Mouse (Mus musculus) heart, adult 2 months (tissue): ENCODE data around the gene Wdr76. TPM values are rescaled to one million over a fixed set of nuclear protein-coding genes. Genes with fewer than 3 reads are reported as not detected.
A peak's percentile ranks its signal among the peaks of the same experiment; 100 is the strongest.

Experiments used
- DNase-seq, 2 experiments: peaks; one replicate each; pipeline ENCODE4 v3.0.0; 2021
- H3K27ac ChIP-seq: fragments of 200-600 bp; 2 replicates; pipeline ENCODE4 v1.8.1; 2022
- H3K27me3 ChIP-seq: fragments of 200-500 bp; 2 replicates; pipeline ENCODE4 v1.6.1; 2012; ENCODE audit warnings: mild to moderate bottlenecking, low read length, inconsistent platforms, mixed read lengths; ENCODE audit not compliant: control insufficient read depth, insufficient read depth
- H3K36me3 ChIP-seq: fragments of 200-500 bp; 2 replicates; pipeline ENCODE4 v1.6.1; 2012; ENCODE audit warnings: low read length, inconsistent platforms; ENCODE audit not compliant: control insufficient read depth, insufficient read depth
- H3K4me1 ChIP-seq: fragments of 200-500 bp; 2 replicates; pipeline ENCODE4 v1.6.1; 2011; ENCODE audit warnings: low read length; ENCODE audit not compliant: control insufficient read depth, insufficient read depth
- H3K4me3 ChIP-seq: fragments of 200-600 bp; 2 replicates; pipeline ENCODE4 v1.8.1; 2022
- H3K79me2 ChIP-seq: fragments of 200-500 bp; replicated peaks from 2 replicates; pipeline ENCODE4 v1.6.1; 2012; ENCODE audit warnings: mild to moderate bottlenecking, inconsistent platforms, low read length, moderate library complexity, mixed read lengths; ENCODE audit not compliant: control insufficient read depth, insufficient read depth
- H3K9ac ChIP-seq: fragments of 200-500 bp; 2 replicates; pipeline ENCODE4 v1.6.1; 2012; ENCODE audit warnings: low read depth, mild to moderate bottlenecking, control low read depth, inconsistent platforms, low read length, mixed read lengths
- CTCF ChIP-seq: fragments of 200-600 bp; IDR thresholded peaks from 2 replicates; pipeline ENCODE4 v1.8.1; 2022; ENCODE audit warnings: antibody characterized with exemption, mild to moderate bottlenecking, moderate library complexity
- EP300 ChIP-seq: fragments of 200-500 bp; IDR thresholded peaks from 2 replicates; pipeline ENCODE4 v1.6.1; 2011; ENCODE audit warnings: low read depth, low read length, control low read depth; ENCODE audit not compliant: insufficient read depth
- POLR2A ChIP-seq: fragments of 200-500 bp; IDR thresholded peaks from 2 replicates; pipeline ENCODE4 v1.6.1; 2011; ENCODE audit warnings: mild to moderate bottlenecking, low read depth, low read length, control low read depth; ENCODE audit not compliant: insufficient read depth
- WGBS: fragments of 180-500 bp; shearing (Covaris S2); methylation state at CpG from one replicate; pipeline ENCODE4 v1.1.7; 2018; 5-methylcytosine and 5-hydroxymethylcytosine counted together
- intact Hi-C: fragments of 180-260 bp; cut with DNase I; formaldehyde crosslinking; loops from one replicate; pipeline ENCODE4 v1.15.1; 2025
- polyA plus RNA-seq: library from polyadenylated mRNA; depleted of rRNA; stranded (reverse); fragments of >200 nt; gene quantifications from 2 replicates; pipeline ENCODE4 v1.2.3, GENCODE M21; 2012
- total RNA-seq, 2 experiments: library from RNA; stranded (reverse); gene quantifications; 2 replicates each; pipeline ENCODE4 v1.2.3; 2021

The Wdr76 gene
- total and polyA plus RNA-seq, 3 experiments, result 1.2 to 3.0 (median 2.9) TPM

- H3K4me3 ChIP-seq, result no peak overlapping the region
- no peak overlapping the region for H3K9ac ChIP-seq
- no peak overlapping the region for H3K27ac ChIP-seq
- H3K4me1 ChIP-seq, result peaks cover 2% of the 10 kb centered on the region
- no peak for DNase-seq
- H3K27me3 ChIP-seq, result no peaks in the 10 kb centered on the region
- WGBS, result 38% methylated on average over 9 of the region's 9 CpGs
- no peaks in the 10 kb centered on the region for H3K36me3 ChIP-seq
- intact Hi-C loops, result no loop called here
- no peak for TF ChIP-seq CTCF
- no peak for TF ChIP-seq EP300
- TF ChIP-seq POLR2A, result no peak
- H3K79me2 ChIP-seq, result no peaks in the 10 kb centered on the region
Measured at GRCm38 (mm10) chr2:121574066-121574630, 67.6 kb downstream of the Wdr76 start.

- intact Hi-C loops, result no loop called here
- Histone ChIP-seq H3K4me3 (no peak overlapping the region), H3K36me3 (no peaks in the 10 kb centered on the region), H3K27ac (0 out of 2 replicates have a peak overlapping the region, but pooled peaks have one; percentile 9), H3K4me1 (peaks cover 2% of the 10 kb centered on the region), H3K27me3 (no peaks in the 10 kb centered on the region), H3K79me2 (no peaks in the 10 kb centered on the region), H3K9ac (no peak overlapping the region)
- 65% methylated on average over 8 of the region's 8 CpGs for WGBS
- TF ChIP-seq EP300 (no peak), CTCF (no peak), POLR2A (no peak)
- DNase-seq, result peak in 1 of 2 experiments; percentile 30
Measured at GRCm38 (mm10) chr2:121575741-121576201, 69.2 kb downstream of the Wdr76 start.

GRCm38 (mm10) chr2:121582809-121583376, 76.4 kb downstream of the Wdr76 start:
- Histone ChIP-seq H3K4me3 (no peak overlapping the region), H3K79me2 (no peaks in the 10 kb centered on the region), H3K36me3 (no peaks in the 10 kb centered on the region), H3K27ac (no peak overlapping the region; the same call in 1 of the 2 replicates), H3K9ac (no peak overlapping the region), H3K27me3 (no peaks in the 10 kb centered on the region), H3K4me1 (peaks cover 10% of the 10 kb centered on the region)
- DNase-seq, result peak in 1 of 2 experiments; percentile 37
- no peak for TF ChIP-seq POLR2A
- TF ChIP-seq EP300, result 0 out of 2 replicates have a peak, but pooled peaks have one; percentile 17
- 62% methylated on average over 13 of the region's 13 CpGs for WGBS
- intact Hi-C loops, result no loop called here

- peaks cover 16% of the 10 kb centered on the region for H3K4me1 ChIP-seq
- H3K4me3 ChIP-seq, result no peak overlapping the region
- WGBS, result 18% methylated on average over 13 of the region's 13 CpGs
- H3K36me3 ChIP-seq, result no peaks in the 10 kb centered on the region
- H3K79me2 ChIP-seq, result no peaks in the 10 kb centered on the region
- H3K9ac ChIP-seq, result no peak overlapping the region
- intact Hi-C loops, result no loop called here
- H3K27ac ChIP-seq, result peak overlapping the region; percentile 2
- no peaks in the 10 kb centered on the region for H3K27me3 ChIP-seq
- no peak for TF ChIP-seq POLR2A
- no peak for TF ChIP-seq CTCF
- TF ChIP-seq EP300, result 0 out of 2 replicates have a peak, but pooled peaks have one; percentile 56
- DNase-seq, result peak; percentile 65 to 66
Measured at GRCm38 (mm10) chr2:121583468-121584116, 77.1 kb downstream of the Wdr76 start.

- peak in 1 of 2 experiments; percentile 37 for DNase-seq
- WGBS, result 73% methylated on average over 5 of the region's 5 CpGs
- intact Hi-C loops, result loop anchor here (5.0 kb wide), 2 partner anchors 43 to 93 kb away; no protein-coding TSS in a partner anchor
Measured at GRCm38 (mm10) chr2:121584705-121585104, 78.2 kb downstream of the Wdr76 start.

More at GRCm38 (mm10) chr2:121584705-121585104, 78.2 kb downstream of the Wdr76 start:
- H3K4me3 ChIP-seq, result no peak overlapping the region
- no peak for TF ChIP-seq POLR2A
- TF ChIP-seq CTCF, result no peak
- TF ChIP-seq EP300, result no peak
- H3K4me1 ChIP-seq, result peaks cover 19% of the 10 kb centered on the region
- no peaks in the 10 kb centered on the region for H3K79me2 ChIP-seq
- H3K36me3 ChIP-seq, result no peaks in the 10 kb centered on the region
- H3K27ac ChIP-seq, result no peak overlapping the region; the same call in 1 of the 2 replicates
- no peak overlapping the region for H3K9ac ChIP-seq
- H3K27me3 ChIP-seq, result no peaks in the 10 kb centered on the region
